Mouse (Mus musculus) megakaryocyte, embryonic 14.5 days (primary cell): Measurements from ENCODE around the gene Dab1.

Experiments
- FLI1 ChIP-seq: IDR thresholded peaks from 2 replicates; pipeline ENCODE4 v1.6.1; 2012; ENCODE audit warnings: low read length, inconsistent platforms, mixed read lengths
- GATA1 ChIP-seq: IDR thresholded peaks from 3 replicates; pipeline ENCODE4 v1.6.1; 2012; ENCODE audit warnings: mixed read lengths, low read length, inconsistent platforms, borderline replicate concordance

DNA sequence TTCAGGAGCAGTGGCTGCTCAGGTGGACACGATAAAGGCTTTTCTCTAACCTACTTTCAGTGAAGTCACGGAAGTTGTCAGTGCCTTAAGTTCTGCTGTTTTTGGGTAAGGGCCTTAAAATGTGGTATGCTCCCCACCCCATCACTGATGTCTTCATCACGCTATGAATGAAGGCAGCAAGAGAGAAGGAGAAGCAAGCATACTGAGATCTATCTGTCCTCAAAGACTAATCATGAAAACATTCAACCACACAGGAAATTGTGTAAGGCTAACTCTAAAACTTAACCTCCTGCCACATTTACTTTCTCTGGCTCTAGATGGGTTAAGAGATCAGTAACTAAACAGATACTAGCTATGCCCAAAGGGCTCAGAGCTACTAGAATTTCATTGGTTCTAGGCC, 1050.2 kb downstream of the Dab1 start:
- TF ChIP-seq FLI1 (no peak), GATA1 (no peak)
